Mouse (Mus musculus) cerebellum, adult 2 months (tissue): ENCODE measurements at regions not wholly inside any gene's neighbourhood (a gene's known extent, or its start where the extent isn't known, plus 50 kb on each side); places are given as distances from the start of the nearest gene placed in this dataset.
A peak's percentile ranks its signal among the peaks of the same experiment; 100 is the strongest.

Experiments
- DNase-seq, 2 experiments: peaks; one replicate each; pipeline ENCODE4 v3.0.0; 2021
- H3K27ac ChIP-seq: fragments of 200-500 bp; 2 replicates; pipeline ENCODE4 v1.5.1; 2012; ENCODE audit warnings: low read length, control low read depth, inconsistent platforms; ENCODE audit not compliant: insufficient read depth
- H3K27me3 ChIP-seq: fragments of 200-500 bp; 2 replicates; pipeline ENCODE4 v1.6.1; 2012; ENCODE audit warnings: inconsistent platforms, mild to moderate bottlenecking, low read length, moderate library complexity; ENCODE audit not compliant: control insufficient read depth, insufficient read depth
- H3K4me1 ChIP-seq: fragments of 200-500 bp; 2 replicates; pipeline ENCODE4 v1.6.1; 2011; ENCODE audit warnings: low read length; ENCODE audit not compliant: control insufficient read depth, insufficient read depth
- H3K4me3 ChIP-seq: fragments of 200-500 bp; replicated peaks from 2 replicates; pipeline ENCODE3; 2011; ENCODE audit warnings: mild to moderate bottlenecking, low read depth, low read length, control low read depth; ENCODE audit not compliant: insufficient read depth
- CTCF ChIP-seq: fragments of 200-500 bp; IDR thresholded peaks from 2 replicates; pipeline ENCODE4 v1.5.1; 2011; ENCODE audit warnings: low read depth, mild to moderate bottlenecking, control low read depth, low read length, moderate library complexity, borderline replicate concordance; ENCODE audit not compliant: insufficient read depth
- POLR2A ChIP-seq: fragments of 200-500 bp; IDR thresholded peaks from 2 replicates; pipeline ENCODE4 v1.6.1; 2011; ENCODE audit warnings: low read length, control low read depth, borderline replicate concordance; ENCODE audit not compliant: insufficient read depth
- WGBS: fragments of 180-500 bp; shearing (Covaris S2); methylation state at CpG from one replicate; pipeline ENCODE4 v1.1.7; 2018; 5-methylcytosine and 5-hydroxymethylcytosine counted together

GRCm38 (mm10) chr12:77107251-77107650 lies 130.7 kb upstream of the Fut8 start:
- Histone ChIP-seq H3K4me3 (no peak overlapping the region), H3K27me3 (no peaks in the 10 kb centered on the region), H3K27ac (no peak overlapping the region), H3K4me1 (peaks cover 3% of the 10 kb centered on the region)
- 28% methylated on average over 3 of the region's 3 CpGs for WGBS
- DNase-seq = peak in 1 of 2 experiments; percentile 38
- TF ChIP-seq POLR2A (no peak), CTCF (no peak)

DNA sequence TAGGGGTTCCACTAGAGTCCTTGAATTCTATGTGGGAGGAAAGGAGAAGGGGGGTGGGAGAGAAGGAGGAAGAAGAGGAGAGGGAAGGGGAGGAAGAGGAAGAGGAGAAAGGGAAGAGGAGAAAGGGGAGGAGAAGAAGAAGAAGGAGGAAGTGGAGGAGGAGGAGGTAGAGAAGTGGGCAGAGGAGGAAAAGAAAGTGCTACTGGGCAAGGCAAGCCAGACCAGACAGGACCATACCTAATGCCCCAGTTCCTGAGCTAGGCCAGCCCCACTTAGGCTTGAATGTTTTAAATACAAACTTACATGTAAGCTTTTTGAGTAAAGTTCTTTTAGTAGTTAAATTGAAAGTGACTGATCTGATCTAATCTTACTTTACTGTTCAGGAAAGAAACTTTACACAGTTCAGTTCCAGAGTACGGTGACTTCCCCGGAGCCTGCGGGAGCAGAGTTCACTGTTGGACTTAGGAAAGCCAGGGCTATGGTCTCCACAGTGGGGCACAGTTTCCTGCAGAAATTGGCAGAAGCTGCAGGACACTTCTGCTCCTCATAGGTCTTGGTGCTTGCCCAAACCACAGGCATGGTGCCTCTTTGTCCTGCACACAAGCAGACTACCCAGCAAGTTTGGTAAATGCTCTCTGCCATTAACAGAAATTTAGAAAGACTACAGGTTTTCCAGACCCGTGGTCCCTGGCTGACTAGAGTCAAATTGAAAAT lies 131.9 kb upstream of the Fut8 start:
- no peaks in the 10 kb centered on the region for H3K27me3 ChIP-seq
- DNase-seq = peak in 1 of 2 experiments; percentile 19
- H3K27ac ChIP-seq = no peak overlapping the region
- TF ChIP-seq POLR2A (no peak), CTCF (no peak)
- peaks cover 3% of the 10 kb centered on the region for H3K4me1 ChIP-seq
- 62% methylated on average over 4 of the region's 4 CpGs for WGBS
- H3K4me3 ChIP-seq = no peak overlapping the region

GRCm38 (mm10) chr12:77100482-77100881 lies 137.4 kb upstream of the Fut8 start:
- Histone ChIP-seq H3K27me3 (no peaks in the 10 kb centered on the region), H3K4me1 (no peaks in the 10 kb centered on the region), H3K4me3 (no peak overlapping the region), H3K27ac (no peak overlapping the region)
- 96% methylated on average over 2 of the region's 2 CpGs for WGBS
- TF ChIP-seq CTCF (no peak), POLR2A (no peak)
- DNase-seq = no peak

DNA sequence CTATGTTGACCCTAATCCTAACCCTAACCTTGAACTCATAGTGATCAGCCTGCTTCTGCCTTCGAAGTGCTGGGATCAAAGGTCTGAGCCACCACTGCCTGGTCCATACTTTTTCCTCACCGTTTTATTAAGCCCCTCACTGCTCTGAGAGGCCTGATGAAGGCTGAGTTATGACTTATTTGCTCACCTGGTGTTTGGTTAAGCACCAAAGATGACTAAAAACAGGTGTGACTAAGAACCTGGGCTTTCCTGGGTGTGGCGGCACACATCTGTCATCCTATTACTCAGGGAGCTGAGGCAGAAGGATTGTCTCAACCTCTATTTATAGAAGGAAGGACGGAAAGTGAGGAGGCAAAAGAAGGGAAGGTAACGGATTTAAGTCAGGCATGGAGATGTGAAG lies 137.5 kb upstream of the Max start:
- 86% methylated on average over 5 of the region's 5 CpGs for WGBS
- H3K27me3 ChIP-seq = no peaks in the 10 kb centered on the region
- no peak for DNase-seq
- TF ChIP-seq CTCF = no peak
- no peak overlapping the region for H3K27ac ChIP-seq
- H3K4me1 ChIP-seq = no peaks in the 10 kb centered on the region
- no peak overlapping the region for H3K4me3 ChIP-seq

- no peaks in the 10 kb centered on the region for H3K27me3 ChIP-seq
- no peaks in the 10 kb centered on the region for H3K4me1 ChIP-seq
- 95% methylated on average over 4 of the region's 4 CpGs for WGBS
- DNase-seq = no peak
- no peak overlapping the region for H3K27ac ChIP-seq
- TF ChIP-seq POLR2A = no peak
- TF ChIP-seq CTCF = no peak
- H3K4me3 ChIP-seq = no peak overlapping the region
Measured at GRCm38 (mm10) chr12:77098821-77099220, 136.8 kb upstream of the Max start.

DNA sequence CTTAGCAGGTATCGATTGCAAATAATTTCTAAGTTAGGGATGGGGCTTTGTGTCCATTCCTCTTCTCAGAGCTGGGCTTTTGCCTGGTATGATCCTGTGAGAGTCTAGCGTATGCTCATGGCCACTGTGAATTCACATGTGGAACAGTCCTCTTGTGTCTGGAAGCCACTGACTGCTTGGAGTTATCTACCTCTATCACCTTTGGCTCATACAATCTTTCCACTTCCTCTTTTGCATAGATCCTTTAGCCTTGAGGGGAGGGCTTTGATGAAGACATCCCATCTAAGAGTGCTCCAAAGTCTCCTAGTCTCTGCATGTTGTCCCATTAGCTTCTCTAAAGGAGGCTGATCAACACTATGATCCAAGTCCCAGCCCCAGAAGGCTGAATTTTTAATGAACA lies 135.8 kb upstream of the Max start:
- TF ChIP-seq CTCF = no peak
- TF ChIP-seq POLR2A = no peak
- 95% methylated on average over 2 of the region's 2 CpGs for WGBS
- Histone ChIP-seq H3K27ac (no peak overlapping the region), H3K4me3 (no peak overlapping the region), H3K27me3 (no peaks in the 10 kb centered on the region), H3K4me1 (peaks cover 2% of the 10 kb centered on the region)
- no peak for DNase-seq

DNA sequence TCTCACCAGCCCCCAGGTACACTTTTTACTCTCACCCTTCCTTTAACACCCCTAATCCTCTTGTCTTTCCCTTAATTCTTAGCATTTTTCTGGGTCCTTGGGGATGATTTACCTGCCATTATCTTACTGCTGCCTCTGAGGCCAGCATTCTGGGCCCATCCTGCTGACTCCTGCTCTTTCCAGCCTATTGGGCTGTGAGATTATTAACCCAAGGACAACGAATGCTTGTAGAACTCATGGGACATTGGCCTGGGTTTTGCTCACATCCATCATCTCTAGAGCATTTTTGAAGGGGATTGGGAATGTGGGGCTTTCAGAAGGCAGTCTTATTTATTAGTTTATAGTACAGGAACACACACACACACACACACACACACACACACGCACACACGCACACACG lies 134.5 kb upstream of the Max start:
- no peaks in the 10 kb centered on the region for H3K27me3 ChIP-seq
- no peak overlapping the region for H3K27ac ChIP-seq
- WGBS = 87% methylated on average over 4 of the region's 4 CpGs
- no peak overlapping the region for H3K4me3 ChIP-seq
- DNase-seq = no peak
- TF ChIP-seq POLR2A = no peak
- TF ChIP-seq CTCF = no peak
- peaks cover 4% of the 10 kb centered on the region for H3K4me1 ChIP-seq

GRCm38 (mm10) chr12:77094999-77095915 lies 133.3 kb upstream of the Max start:
- Histone ChIP-seq H3K4me1 (peaks cover 4% of the 10 kb centered on the region), H3K4me3 (no peak overlapping the region), H3K27me3 (no peaks in the 10 kb centered on the region), H3K27ac (no peak overlapping the region)
- TF ChIP-seq POLR2A = no peak
- no peak for TF ChIP-seq CTCF
- 92% methylated on average over 3 of the region's 3 CpGs for WGBS
- no peak for DNase-seq
